Mouse (Mus musculus): Measurements from ENCODE around the gene Nr2f1.
"Not testable (repeated sequence)": the region's sequence is repeated elsewhere in the genome, so short reads cannot be mapped to it uniquely, and the experiment has no call there.

Gene Nr2f1

DNA sequence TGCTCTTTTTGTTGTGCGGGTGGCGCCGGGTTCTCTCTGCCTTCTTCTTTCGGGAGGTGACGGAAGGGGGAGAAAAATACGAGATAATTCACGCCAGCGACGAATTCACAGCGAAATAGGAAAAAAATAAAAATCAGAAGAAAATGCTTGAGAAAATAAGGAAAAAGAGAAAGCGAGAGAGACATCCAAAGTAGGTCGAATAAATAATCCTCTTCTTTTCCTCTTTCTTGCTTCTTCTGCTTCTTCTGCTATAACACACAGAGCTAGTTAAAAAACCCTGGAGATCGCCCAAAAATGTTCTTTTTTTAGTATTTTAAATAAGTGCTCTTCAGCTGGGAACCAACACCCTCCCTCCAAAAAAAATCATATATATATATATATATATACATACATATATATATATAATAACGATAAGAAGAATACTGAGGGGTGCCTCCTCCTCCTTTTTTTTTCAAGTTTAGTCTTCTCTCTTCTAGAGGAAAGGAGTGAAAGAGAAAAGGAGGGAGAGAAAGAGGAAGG lies at the start of gene Nr2f1:
Gene Nr2f1 (minus strand): TSS at position 116 of the 519 bp plus-strand sequence.
- no peak for DNase-seq

DNA sequence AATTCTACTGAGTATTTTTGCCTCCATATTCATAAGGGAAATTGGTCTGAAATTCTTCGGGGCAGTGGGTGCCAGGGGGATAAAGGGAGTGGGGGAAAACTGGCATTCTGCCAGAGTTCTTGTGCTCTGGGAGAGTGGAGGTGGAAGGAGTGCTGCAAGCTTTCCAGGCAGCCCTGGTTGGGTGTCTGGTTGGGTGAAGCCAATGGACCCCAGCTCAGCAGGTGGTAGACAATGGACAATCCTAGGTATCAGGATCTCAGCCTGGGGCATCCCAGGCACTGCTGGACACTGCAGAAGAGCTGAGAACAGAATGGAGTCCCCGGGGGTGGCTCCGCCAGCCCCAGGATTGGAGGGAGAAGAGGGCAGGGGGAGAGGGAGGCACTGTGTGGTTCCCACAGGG lies 22.1 kb upstream of the Nr2f1 start:
- DNase-seq: no peak

DNA sequence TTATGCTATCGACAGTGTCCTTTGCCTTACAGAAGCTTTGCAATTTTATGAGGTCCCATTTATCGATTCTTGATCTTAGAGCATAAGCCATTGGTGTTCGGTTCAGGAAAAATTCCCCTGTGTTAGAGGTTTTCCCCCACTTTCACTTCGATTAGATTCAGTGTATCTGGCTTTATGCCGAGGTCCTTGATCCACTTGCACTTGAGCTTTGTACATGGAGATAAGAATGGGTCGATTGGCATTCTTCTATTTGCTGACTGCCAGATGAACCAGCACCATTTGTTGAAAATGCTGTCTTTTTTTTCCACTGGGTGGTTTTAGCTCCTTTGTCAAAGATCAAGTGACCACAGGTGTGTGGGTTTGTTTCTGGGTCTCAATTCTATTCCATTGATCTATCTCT lies 20.7 kb upstream of the Nr2f1 start:
- DNase-seq: not testable (repeated sequence)

DNA sequence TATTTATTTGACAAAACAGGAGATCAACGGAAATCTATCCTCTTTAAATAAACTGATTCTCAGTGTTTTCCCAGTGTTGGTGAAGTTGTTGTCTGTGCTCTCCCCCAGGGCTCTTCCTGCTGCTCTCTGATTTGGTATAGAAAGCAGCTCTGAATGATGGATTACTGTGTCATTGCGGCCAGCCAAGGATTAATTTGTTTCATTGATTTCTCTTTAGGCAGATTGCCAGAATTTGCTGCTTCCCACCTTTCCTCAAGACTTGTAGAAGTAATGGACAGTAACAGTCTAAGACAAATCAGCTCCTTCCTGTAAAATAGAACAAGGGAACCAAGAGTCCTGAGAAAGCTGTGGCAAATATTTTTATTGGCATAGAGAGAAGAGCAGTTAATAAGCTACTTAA lies 15.7 kb upstream of the Nr2f1 start:
- no peak for DNase-seq

DNA sequence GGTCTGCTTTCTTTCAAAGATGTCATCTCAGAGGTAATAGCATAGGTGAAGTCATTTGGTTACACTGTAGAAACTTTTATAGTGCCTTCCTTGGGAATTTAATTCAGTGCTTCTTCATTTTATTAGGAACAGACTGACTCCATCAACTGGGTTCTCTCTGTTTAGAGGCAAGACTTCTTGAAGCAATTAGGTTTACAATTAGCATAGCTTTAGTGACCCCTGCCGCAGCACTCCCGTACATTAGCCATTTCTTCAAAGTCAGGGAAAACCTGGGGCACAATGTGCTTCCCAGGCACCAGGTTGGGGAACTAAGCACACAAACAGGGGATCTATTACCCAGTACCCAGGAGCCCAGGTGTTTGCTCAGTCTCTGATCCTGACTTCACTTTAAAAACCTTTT lies 13.6 kb upstream of the Nr2f1 start:
- DNase-seq: no peak

DNA sequence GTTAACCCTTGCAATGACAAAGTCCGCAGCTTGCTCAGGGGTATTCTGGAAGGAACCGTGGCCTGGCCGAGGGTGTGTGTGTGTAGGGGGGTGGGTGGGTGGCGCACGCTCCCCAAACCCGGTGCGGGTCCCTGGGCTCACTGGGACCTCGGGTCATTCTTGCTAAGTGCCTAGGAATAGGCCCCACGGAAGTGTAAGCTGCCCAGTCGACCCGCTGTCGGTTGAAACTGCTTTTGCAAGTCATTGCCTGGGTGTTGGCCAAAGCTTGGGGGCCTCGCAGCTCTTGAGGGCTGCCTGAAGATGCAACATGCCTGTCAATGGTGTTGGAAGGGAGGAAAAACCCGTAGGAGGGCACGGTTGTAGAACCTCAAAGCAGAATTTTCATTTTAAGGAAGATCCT lies 12.6 kb upstream of the Nr2f1 start:
- no peak for DNase-seq

DNA sequence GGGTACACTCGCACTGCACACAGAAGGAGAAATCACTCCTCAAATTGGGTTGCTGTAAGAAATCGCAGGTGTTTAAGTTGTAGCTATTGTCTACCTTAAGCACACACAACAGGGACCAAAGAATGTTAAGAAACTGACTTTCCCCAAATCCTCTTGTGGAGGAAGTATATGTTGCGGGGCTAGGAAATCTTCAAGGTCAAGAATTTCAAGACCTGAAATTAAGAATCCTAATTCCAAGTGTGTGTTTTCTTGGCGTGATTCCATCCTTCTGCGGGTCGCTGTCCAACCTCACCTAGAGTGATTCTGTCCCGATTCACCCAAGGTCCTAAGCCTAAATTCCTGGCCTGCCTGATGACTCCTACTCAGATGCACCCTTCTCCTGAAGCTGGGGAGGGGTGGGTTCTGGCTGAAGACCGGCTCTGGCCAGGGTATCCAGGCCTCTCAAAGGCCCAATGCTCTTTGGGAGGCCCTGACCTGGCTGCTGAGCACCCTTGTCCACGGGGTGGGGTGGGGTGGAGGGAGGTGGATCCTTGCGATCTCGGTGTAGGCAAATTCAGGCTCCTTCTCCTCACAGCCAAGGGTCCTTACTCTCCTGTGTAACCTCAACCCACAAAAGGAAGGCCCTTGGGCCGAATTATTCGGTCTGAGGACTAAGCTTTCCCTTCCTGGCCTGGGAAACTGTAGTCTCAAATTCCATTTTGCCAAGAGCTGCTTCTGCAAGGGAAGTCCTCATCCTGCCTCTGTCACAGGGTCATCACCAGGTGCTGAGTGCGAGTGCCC lies 11.9 kb upstream of the Nr2f1 start:
- no peak for DNase-seq

DNA sequence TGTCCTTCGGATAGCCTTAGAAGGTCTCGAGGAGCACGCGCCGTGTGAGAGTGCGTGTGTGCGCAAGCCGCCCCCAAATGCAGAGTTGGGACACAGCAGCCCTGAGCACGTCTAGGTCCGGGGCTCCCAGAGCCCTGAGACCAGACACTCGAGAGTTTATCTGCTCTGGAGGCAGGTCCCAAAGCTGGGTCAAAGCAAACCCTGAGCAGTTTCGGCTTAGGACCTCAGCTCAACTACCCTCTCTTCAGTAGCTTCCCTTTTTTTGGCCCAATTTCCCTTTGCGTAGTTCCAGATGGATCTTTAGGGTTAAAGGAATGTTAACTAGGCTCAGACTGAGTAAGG lies 11.2 kb upstream of the Nr2f1 start:
- no peak for DNase-seq

DNA sequence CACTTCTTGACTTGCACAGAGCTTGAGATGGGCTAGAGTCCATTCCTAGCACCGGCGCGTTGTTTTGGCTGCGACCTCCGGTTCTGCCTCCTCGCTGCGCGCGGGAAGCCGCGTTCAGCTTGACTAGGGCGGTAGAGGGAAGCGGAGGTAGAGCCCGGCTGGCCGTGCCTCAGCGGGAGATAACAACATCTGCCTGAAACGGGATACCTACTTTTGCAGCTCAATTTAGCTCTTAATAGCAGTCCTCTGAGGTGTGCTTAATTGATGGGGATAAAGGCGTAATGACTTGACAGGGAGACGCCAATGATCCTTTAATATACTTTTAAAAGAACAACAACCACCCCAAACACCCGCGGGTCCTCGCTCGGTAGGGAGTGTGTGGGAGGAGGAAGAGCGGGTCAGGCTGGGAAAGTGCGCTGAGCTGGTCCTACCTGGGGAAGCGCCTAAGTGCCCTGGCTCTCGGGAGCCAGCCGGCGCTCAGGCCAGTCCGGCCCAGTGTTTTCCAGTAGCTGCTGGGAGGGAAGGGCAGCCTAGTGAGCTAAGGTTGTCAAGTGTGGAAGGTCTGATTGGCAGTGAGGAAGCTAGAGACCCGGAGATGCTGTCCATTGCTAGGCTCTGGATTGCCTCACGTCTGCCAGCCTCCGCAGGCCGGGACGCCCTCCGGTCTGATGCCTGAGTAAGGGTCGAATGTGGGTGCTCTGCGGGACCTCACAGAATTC lies 10.6 kb upstream of the Nr2f1 start:
- no peak for DNase-seq

DNA sequence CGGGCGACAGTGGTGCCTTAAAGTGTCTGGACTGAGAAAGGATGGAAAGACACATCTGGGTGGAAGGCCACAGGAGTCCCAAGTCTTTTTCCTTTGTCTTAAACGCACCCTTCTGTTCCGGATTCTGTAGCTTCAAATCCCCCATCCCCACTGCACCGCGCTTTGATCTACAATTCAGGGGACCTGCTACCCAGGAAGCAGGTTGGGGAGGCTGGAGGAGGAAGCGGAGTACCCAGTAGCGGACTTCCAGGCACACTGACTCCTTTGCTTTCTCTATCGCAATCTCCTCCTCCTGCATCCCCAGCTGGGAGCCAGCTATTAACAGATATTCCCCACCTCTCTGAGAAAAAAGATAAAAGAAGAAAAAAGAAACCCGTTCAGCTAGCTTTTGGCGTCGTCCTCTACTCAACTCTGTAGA lies 10.1 kb upstream of the Nr2f1 start:
- no peak for DNase-seq

DNA sequence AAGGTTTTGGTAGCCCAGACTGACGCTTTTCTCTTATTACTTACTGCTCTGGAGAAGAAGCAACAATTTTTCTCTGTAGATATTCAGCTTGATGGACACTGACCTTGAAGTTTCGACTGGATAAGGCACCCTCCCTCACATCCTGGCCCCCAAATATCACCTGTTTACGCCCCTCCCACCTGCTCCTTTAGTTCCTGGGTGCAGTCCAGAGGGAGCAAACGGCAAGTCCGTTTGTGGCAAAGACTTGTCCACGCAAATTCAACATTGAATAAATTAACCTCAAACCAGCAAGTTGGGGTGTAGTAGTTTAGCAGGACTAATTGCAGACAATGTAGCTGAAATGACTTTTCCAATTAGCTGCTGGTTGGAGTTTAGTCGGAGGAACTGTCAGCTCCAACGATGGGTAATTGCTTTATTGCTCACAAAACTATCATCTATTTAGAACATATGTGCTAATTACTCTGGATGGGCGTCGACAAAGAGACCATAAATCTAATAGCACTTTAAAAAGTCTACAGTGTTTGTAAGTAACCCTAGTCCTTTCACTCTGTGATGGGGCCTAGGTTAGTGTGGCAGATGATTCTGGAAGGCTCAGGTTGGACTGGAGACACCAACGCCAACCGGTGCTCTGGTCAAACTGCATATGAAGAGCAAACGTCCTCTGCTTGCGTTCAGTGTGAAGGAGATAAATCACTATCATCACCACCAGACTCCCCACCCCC lies 9.3 kb upstream of the Nr2f1 start:
- DNase-seq: no peak

DNA sequence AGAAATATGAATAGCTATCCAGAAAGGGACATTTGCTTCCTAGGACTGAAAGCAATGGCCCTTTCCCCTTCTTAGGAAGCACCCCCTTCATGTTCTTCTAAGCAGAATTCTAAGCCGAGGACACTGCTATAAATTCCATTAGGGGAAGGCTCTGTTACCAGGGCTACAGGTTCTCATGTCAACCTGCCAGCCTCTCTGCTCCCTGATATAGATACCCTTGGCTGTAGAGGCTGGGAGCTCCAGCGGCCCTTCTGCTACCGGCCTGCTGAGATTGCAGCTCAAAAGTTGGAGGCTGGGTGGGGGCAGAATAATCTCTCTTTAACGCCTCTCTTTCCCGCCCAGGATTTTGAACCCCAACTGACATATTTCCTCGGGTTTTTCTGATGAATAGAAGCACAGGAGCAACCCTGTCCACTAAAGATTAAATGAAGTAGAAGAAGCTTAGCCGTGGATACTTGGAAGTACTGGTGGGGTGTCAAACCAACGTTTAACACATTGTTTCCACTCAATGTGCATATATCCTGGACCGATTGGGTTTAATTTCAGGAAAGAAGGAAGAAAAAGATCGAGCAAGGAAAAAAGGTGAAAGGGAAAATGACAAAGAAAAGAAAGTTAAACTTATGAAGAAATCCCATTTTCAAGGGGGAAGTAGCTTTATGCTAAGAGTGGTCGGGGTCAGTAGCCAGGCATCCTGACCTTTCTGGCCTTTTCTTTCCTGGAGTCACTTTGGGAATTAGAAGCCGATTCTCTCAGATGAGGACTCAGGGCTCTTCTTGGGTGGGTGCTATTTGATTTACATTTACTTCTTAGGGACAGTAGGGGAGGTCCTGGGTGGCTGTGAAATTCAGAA lies 8.5 kb upstream of the Nr2f1 start:
- no peak for DNase-seq

DNA sequence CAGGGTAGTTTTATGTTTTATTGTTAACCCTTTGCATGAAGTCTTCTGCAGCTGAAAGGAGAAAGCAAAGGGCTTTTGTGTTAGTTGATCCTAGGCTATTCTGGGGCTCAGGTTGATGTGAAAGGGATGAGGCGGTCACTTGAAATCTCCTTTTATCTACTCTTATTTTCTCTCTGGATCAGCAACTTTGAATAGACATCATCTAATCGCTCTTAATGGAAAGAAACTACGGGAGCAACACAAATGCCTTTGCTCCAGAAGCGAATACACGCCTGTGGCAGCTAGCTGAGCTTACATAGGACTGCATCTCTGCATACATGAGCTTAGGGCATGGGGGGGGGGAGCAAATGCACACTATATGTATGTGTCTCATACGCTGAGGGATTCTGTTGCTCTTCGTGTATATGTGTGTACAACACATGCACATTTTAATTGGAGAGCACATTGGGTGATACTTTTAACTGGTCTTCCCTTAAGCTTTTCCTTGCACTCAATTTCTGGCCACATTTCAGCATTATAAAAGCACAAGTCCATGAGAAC lies 7.4 kb upstream of the Nr2f1 start:
- no peak for DNase-seq

DNA sequence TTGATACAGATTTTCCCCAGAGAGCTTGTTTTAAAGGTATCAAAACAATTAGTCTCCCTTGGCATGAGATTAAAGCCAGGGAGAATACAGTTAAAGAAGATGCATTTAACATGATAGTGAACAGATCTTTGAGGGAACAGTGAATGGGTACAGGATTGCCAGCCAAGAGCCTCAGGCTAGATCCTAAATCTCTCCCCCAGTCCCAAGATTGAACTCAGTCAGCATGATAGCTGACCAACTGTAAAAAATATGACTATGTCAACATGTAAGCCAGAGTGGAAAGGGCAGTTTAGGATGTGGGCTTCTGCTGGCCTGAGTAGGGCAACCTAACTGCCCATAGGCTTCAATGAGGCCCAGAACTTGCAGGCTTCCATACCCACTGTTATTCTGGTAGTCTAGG lies 5.9 kb upstream of the Nr2f1 start:
- DNase-seq: no peak

DNA sequence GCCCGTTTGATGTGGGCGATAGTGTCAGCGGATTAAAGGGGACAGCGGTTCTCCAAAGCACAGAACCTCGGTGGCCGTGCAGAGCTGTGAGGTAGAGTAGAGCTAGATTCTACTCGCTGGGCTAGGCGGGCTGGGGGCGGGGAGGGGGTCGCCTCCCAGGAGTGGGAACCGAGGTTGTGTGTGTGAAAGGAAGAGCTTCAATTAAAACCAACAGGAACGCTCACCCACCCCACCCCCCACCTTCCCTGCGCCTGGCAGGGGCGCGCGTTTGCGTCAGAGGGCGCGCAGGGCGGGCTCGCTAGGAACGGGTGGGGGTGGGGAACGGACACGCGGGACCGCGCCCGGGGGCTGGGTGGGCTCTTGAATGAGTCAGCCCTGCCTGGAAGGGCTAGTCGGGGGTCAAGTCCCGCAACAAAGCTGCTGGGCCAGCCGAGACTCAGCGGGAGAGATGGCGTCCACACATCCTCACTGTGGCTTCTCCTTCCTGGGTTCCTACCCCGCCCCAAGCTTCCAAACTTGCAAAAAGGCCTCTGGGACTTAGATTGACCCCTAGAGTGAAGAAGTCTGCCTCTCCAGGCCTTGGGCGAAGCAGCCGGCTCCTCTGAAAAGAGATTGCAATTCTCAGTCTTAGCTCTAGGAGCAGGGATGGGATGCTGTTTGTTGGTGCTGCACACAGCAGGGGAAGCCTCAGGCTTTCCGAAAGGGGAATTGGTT lies 3.9 kb upstream of the Nr2f1 start:
- DNase-seq: no peak

DNA sequence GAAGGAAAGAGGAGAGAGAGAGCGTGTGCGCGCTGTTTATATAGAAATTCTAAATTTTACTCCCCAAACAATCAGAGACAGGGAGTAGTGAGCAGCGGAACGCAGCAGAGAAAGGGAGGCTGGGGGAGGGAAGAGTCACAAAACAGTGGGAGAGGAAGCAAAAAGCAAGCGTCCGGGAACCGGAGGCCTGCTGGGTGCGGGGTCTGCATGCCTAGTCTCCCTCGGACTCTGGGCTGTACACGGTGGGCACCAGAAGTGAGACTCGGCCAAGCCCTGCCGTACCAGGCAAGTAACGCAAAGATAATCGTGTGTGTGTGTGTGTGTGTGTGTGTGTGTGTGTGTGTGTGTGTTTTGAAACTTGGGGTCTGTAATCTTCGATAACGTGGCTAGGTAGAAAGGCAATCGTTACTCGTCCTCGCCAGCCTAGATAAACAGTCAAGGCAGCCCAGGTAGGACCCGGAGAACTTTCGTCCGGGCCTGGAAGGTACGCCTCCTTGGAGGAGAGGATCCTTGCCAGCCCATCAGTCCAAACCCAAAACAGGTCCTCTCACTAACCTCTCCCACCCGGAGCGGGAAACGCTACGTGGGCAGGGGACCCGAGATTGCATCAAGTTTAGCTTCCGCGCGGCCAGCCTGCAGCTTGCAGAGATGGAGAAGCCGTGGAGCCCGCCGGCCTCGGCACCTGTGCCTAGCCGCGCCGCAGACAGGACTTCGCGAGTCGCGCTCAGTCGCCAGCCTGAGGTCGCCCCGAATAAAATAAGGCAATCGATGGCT lies 3.2 kb upstream of the Nr2f1 start:
- DNase-seq: no peak

DNA sequence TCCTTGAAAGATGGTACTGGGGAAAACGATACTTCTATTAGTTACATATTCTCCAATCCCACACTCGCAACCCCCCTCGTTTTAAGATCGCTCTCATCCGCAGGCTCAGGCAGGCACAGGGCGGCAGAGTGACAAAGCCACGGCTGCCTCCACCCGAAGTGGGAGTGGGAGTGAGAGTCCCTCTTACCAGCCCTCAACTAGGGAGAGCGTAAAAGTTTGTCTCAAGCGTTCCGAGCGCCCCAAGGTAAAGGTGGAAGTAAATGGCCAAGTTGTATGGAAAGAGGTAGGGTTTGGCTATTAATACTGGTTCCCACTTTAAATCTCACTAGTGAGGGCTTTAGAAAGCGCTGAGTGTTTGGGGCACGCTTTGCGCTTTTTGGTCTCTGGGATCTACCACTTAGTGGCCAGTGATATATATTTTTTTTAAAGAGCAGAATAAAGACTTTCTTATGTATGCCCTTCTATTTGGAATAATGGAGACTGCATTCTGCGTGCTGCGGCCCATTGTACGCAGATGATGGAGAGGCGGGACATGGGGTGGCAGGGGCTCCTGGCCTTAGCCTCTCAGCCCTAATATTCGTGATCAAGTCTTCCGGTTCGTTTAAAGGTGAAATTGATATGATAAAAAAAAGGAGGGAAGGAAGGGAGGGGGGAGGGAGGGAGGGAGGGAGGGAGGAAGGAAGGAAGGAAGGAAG lies 2.5 kb upstream of the Nr2f1 start:
- no peak for DNase-seq

DNA sequence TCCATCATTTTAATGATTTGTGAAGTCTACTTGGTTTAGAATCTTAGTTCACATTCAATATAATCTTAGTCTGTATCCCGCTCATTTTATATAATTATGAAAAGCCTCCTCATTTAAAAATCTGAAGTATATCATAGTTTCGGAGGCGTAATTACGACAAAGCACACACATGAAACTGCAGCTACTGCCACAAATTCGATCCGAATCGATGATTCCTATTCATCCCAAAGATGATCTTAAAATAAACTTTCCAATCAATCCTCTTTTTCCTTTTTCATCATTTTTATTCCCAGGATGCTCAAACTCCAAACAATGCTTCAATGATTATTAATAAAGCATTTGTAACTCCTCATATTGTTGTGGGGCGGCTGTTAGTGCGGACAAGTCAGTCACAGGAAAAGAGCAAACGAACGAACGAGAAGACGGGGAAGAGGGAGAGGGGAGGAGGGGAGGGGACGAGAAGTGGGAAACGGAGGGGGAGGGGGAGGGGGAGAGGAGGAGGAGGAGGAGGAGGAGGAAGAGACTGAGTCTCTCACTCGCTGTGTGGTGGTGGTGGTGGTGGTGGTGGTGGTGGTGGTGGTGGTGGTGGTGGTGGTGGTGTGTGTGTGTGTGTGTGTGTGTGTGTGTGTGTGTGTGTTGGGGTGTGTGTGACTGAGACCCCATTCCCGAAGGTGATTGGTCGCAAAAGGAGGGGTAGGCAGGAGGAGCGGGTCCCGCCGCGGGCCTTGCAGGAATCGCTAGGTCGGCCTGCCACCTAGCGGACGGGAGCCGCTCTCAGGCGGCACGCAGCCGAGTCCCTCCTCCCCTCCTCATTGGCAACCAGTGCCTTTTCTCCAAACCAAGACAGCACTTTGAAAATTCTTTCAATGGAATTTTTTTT lies 1.7 kb upstream of the Nr2f1 start:
- peak; percentile 42 for DNase-seq

DNA sequence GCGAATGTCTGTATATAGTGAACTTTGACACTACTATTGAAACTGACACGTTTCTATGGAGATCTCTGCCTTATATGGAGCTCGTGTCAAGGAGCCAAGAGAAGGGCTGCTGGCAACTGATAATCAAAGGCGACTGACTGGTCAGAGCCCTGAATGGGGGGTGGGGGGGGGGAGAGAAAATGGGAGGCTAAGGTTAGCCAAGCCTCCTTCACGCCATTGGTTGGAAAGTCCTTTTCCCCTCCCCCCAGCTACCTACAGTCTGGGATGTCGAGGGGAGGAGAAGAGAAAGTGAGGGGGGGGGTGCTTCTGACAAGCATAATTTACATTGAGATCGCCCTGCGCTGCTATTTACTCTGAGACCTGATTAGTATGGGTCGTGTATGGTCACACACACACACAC lies 850 bp upstream of the Nr2f1 start:
- no peak for DNase-seq

Data from thymus, postnatal 14 days (tissue).